ENCODE assay signal across 27 mouse cellular contexts in genomic region chr19:53832512-53832911, GRCm38 (mm10). TPM values are rescaled to one million over a fixed set of nuclear protein-coding genes. Genes with fewer than 3 reads are reported as not detected.
DNase-seq lines count a peak whose midpoint lies in the region; ATAC-seq lines count a peak whose summit lies in the region.
"Had no signal": no experiment of that assay in that cellular context is flagged by ENCODE, and none has a peak within 500 bp of the region (broad histone marks: within the 10 kb centered on the region; RNA-seq: fewer than 3 reads in every experiment).

No protein-coding gene starts in this region.

- H3K4me2 ChIP-seq in neural tube, embryonic 11.5 days (ENCODE audit: low read depth), result no peak overlapping the region
- 0 out of 2 replicates have a peak overlapping the region, but pooled peaks have one; percentile 4 for H3K4me2 ChIP-seq in forebrain, embryonic 13.5 days
- H3K4me2 ChIP-seq: limb, embryonic 13.5 days; liver, embryonic 13.5 days; lung, embryonic 15.5 days; stomach, embryonic 15.5 days had no signal

- no peaks in the 10 kb centered on the region for H3K27me3 ChIP-seq in neural tube, embryonic 11.5 days (ENCODE audit: control insufficient read depth, insufficient read depth, low read length)
- no peaks in the 10 kb centered on the region for H3K27me3 ChIP-seq in forebrain, embryonic 13.5 days
- H3K27me3 ChIP-seq: limb, embryonic 13.5 days; liver, embryonic 13.5 days; lung, embryonic 15.5 days; stomach, embryonic 15.5 days had no signal

- no peak overlapping the region for H3K4me3 ChIP-seq in neural tube, embryonic 11.5 days (ENCODE audit: low read depth, low read length)
- no peak overlapping the region for H3K4me3 ChIP-seq in forebrain, embryonic 13.5 days
- H3K4me3 ChIP-seq: erythroblast, embryonic 14.5 days; hindbrain, embryonic 10.5 days; left cerebral cortex, adult 2 months; limb, embryonic 13.5 days; liver, embryonic 13.5 days; lung, embryonic 15.5 days; stomach, embryonic 15.5 days had no signal

- intact Hi-C loops in left cerebral cortex, postnatal 36 days (cut with DNase I), result no loop called here

- WGBS in neural tube, embryonic 11.5 days, result 27% methylated on average over 7 of the region's 7 CpGs
- 24% methylated on average over 7 of the region's 7 CpGs for WGBS in forebrain, embryonic 13.5 days

- H3K36me3 ChIP-seq in neural tube, embryonic 11.5 days (ENCODE audit: control insufficient read depth, insufficient read depth, low read length), result no peaks in the 10 kb centered on the region
- no peaks in the 10 kb centered on the region for H3K36me3 ChIP-seq in forebrain, embryonic 13.5 days (ENCODE audit: poor library complexity, severe bottlenecking)
- H3K36me3 ChIP-seq: G1E; hindbrain, embryonic 10.5 days; limb, embryonic 13.5 days; liver, embryonic 13.5 days; lung, embryonic 15.5 days; stomach, embryonic 15.5 days had no signal

- peaks cover 6% of the 10 kb centered on the region; the same call in 1 of the 2 replicates for H3K4me1 ChIP-seq in neural tube, embryonic 11.5 days (ENCODE audit: control insufficient read depth, insufficient read depth, low read length)
- H3K4me1 ChIP-seq in forebrain, embryonic 13.5 days, result peaks cover 57% of the 10 kb centered on the region

- ATAC-seq in neural tube, embryonic 11.5 days (ENCODE audit: insufficient read depth, low FRiP score, low TSS enrichment), result no peak
- ATAC-seq in forebrain, embryonic 13.5 days, result no peak
- ATAC-seq: CD4-positive, CD25-positive, alpha-beta regulatory T cell, adult 4 months had no signal

- H3K27ac ChIP-seq in neural tube, embryonic 11.5 days (ENCODE audit: low read depth, low read length), result 0 out of 2 replicates have a peak overlapping the region, but pooled peaks have one; percentile 23
- peak overlapping the region; percentile 78 for H3K27ac ChIP-seq in forebrain, embryonic 13.5 days
- H3K27ac ChIP-seq: hindbrain, embryonic 10.5 days; left cerebral cortex, adult 2 months; limb, embryonic 13.5 days; liver, embryonic 13.5 days; lung, embryonic 15.5 days; macrophage; stomach, embryonic 15.5 days had no signal

- H3K9ac ChIP-seq in neural tube, embryonic 11.5 days (ENCODE audit: low read length), result no peak overlapping the region
- peak overlapping the region; percentile 46; the same call in 1 of the 2 replicates for H3K9ac ChIP-seq in forebrain, embryonic 13.5 days
- H3K9ac ChIP-seq: limb, embryonic 13.5 days; liver, embryonic 13.5 days; lung, embryonic 15.5 days; stomach, embryonic 15.5 days had no signal

- peak; percentile 67 for DNase-seq in embryo, embryonic 10 days (ENCODE audit: low spot score)
- DNase-seq in embryo, embryonic 9.5 days (ENCODE audit: extremely low spot score), result no peak
- DNase-seq in neural tube, embryonic 11.5 days (ENCODE audit: low spot score), result peak; percentile 37
- DNase-seq in neural tube, embryonic 10.5 days (ENCODE audit: extremely low spot score, low spot score), result no peak
- peak; percentile 61 for DNase-seq in mesoderm, embryonic 11.5 days (ENCODE audit: low read depth, low spot score)
- no peak for DNase-seq in cerebellum, postnatal 25 days
- DNase-seq in left cerebral cortex, postnatal 36 days (ENCODE audit: low spot score in 2 of 2), result no peak
- DNase-seq: adrenal gland, adult 2 months; cerebellum, adult 9-10 months; gastrocnemius, postnatal 25 days; kidney, adult 9 months; kidney, postnatal 25 days; layer of hippocampus, adult 9-11 months; liver, embryonic 13.5 days; midbrain, embryonic 14.5 days; right cerebral cortex, postnatal 25 days; thymus, adult 18-20 months had no signal

- H3K9me3 ChIP-seq in neural tube, embryonic 11.5 days (ENCODE audit: control insufficient read depth, low read length), result no peaks in the 10 kb centered on the region
- no peaks in the 10 kb centered on the region for H3K9me3 ChIP-seq in forebrain, embryonic 13.5 days (replicated peaks)
- H3K9me3 ChIP-seq: G1E; hindbrain, embryonic 10.5 days; limb, embryonic 13.5 days; liver, embryonic 13.5 days; lung, embryonic 15.5 days; stomach, embryonic 15.5 days had no signal

RNA-seq across cellular contexts. Expression of gene Pdcd4, which starts 59.5 kb away (rescaled TPM):
- 62.0 and 63.6 TPM in 2 replicates for polyA plus RNA-seq in neural tube, embryonic 11.5 days (2014; fragmentation: Nextera tagmentation; extraction: Ambion mirVana)
- polyA plus RNA-seq in forebrain, embryonic 13.5 days (2015; fragmentation: Nextera tagmentation; extraction: Ambion mirVana), result 110 and 115 TPM in 2 replicates
- total RNA-seq in left cerebral cortex, postnatal 36 days (2021), result 100 to 1,000 TPM in 1 of 2 experiments, 10 to 100 TPM in 1; 98.6 to 113 TPM

Comparison
In these comparisons a context has a peak if more than half of its experiments do, and no peak if none do; other contexts are left out.
1. DNase-seq: peak in embryo, embryonic 10 days (single experiment), neural tube, embryonic 11.5 days (single experiment) and mesoderm, embryonic 11.5 days (single experiment); none in embryo, embryonic 9.5 days (single experiment), neural tube, embryonic 10.5 days (single experiment), cerebellum, postnatal 25 days (0 of 2) and left cerebral cortex, postnatal 36 days (0 of 2).